Mouse (Mus musculus): ENCODE data around the gene Bax. TPM values are rescaled to one million over a fixed set of nuclear protein-coding genes. Genes with fewer than 3 reads are reported as not detected.

Bax gene
- total and polyA plus RNA-seq, 3 experiments: 21.9 to 47.2 (median 25.9) TPM

- Histone ChIP-seq H3K9ac (ENCODE audit: low read depth, low read length) (no peak overlapping the region), H3K4me3 (peak overlapping the region; percentile 59; the same call in 1 of the 2 replicates), H3K27ac (peak overlapping the region; percentile 54), H3K79me2 (replicated peaks; ENCODE audit: control insufficient read depth, insufficient read depth, low read length) (no peaks in the 10 kb centered on the region), H3K4me1 (ENCODE audit: control insufficient read depth, insufficient read depth, low read length) (peaks cover 15% of the 10 kb centered on the region), H3K27me3 (ENCODE audit: control insufficient read depth, insufficient read depth, low read length) (no peaks in the 10 kb centered on the region), H3K36me3 (ENCODE audit: control insufficient read depth, insufficient read depth, low read length) (peaks cover 12% of the 10 kb centered on the region)
- TF ChIP-seq POLR2A (IDR thresholded peaks at IDR 0.05; ENCODE audit: insufficient read depth, low read depth, low read length) (peak; percentile 46), CTCF (IDR thresholded peaks at IDR 0.05) (no peak), EP300 (IDR thresholded peaks at IDR 0.05; ENCODE audit: insufficient read depth, low read depth, low read length) (peak; percentile 76; the same call in 1 of the 2 replicates)
- intact Hi-C loops (cut with DNase I): no loop called here
- WGBS: 37% methylated on average over 10 of the region's 10 CpGs
- DNase-seq: peak; percentile 43 to 58
Observed at GRCm38 (mm10) chr7:45457204-45458060, 9.3 kb downstream of the Bax start.

- H3K27me3 ChIP-seq (ENCODE audit: control insufficient read depth, insufficient read depth, low read length): no peaks in the 10 kb centered on the region
- no peak overlapping the region for H3K9ac ChIP-seq (ENCODE audit: low read depth, low read length)
- intact Hi-C loops (cut with DNase I): no loop called here
- peaks cover 15% of the 10 kb centered on the region for H3K4me1 ChIP-seq (ENCODE audit: control insufficient read depth, insufficient read depth, low read length)
- H3K27ac ChIP-seq: peak overlapping the region; percentile 52; the same call in 1 of the 2 replicates
- no peaks in the 10 kb centered on the region for H3K79me2 ChIP-seq (replicated peaks; ENCODE audit: control insufficient read depth, insufficient read depth, low read length)
- whole genome bisulfite sequencing: 37% methylated on average over 9 of the region's 9 CpGs
- TF ChIP-seq POLR2A (IDR thresholded peaks at IDR 0.05; ENCODE audit: insufficient read depth, low read depth, low read length) (no peak), CTCF (IDR thresholded peaks at IDR 0.05) (no peak), EP300 (IDR thresholded peaks at IDR 0.05; ENCODE audit: insufficient read depth, low read depth, low read length) (no peak)
- DNase-seq: no peak
- H3K36me3 ChIP-seq (ENCODE audit: control insufficient read depth, insufficient read depth, low read length): peaks cover 12% of the 10 kb centered on the region
- H3K4me3 ChIP-seq: no peak overlapping the region
Observed at GRCm38 (mm10) chr7:45456721-45457203, 9.9 kb downstream of the Bax start.

DNA sequence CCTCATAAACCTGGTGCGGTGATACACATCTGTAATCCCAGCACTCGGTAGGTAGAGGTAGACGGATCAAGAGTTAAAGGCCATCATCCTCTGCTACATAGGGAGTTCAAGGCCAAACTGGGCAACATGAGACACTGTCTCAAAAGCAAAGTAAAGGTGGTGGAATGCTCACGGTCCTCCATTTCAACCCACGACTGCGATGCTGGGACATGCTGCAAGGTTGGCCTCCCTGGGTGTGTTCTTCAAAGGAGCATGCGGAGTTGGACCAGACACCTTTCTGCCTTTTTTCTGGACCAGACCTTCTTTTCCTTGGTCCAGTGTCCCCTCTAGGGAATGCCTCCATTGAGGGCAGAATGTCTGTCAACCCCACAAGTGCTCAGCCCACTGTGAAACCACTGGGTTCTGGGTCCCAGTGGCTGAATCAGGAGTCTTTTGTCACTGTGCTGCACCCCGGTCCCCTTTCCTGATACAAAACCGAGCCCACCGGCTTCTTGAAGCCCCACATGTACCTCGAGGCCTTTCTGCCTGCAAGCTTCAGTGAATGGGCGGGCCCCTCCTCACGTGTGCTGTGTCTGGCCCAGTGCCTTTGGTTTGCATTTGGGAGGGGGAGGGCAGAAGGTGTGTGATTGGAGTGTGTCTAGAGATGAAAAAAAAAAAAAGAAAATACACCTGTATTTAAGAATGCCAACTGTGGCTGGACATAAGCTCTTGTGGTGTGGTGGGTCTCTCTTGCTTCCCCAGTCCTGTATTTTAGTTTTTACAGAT, 10.6 kb downstream of the Bax start:
- intact Hi-C loops (cut with DNase I): no loop called here
- TF ChIP-seq POLR2A (IDR thresholded peaks at IDR 0.05; ENCODE audit: insufficient read depth, low read depth, low read length) (no peak), EP300 (IDR thresholded peaks at IDR 0.05; ENCODE audit: insufficient read depth, low read depth, low read length) (no peak), CTCF (IDR thresholded peaks at IDR 0.05) (no peak)
- H3K27me3 ChIP-seq (ENCODE audit: control insufficient read depth, insufficient read depth, low read length): no peaks in the 10 kb centered on the region
- WGBS: 81% methylated on average over 13 of the region's 13 CpGs
- H3K4me3 ChIP-seq: no peak overlapping the region
- DNase-seq: no peak
- no peak overlapping the region for H3K9ac ChIP-seq (ENCODE audit: low read depth, low read length)
- peaks cover 12% of the 10 kb centered on the region for H3K36me3 ChIP-seq (ENCODE audit: control insufficient read depth, insufficient read depth, low read length)
- H3K79me2 ChIP-seq (replicated peaks; ENCODE audit: control insufficient read depth, insufficient read depth, low read length): no peaks in the 10 kb centered on the region
- peaks cover 14% of the 10 kb centered on the region for H3K4me1 ChIP-seq (ENCODE audit: control insufficient read depth, insufficient read depth, low read length)
- no peak overlapping the region for H3K27ac ChIP-seq

DNA sequence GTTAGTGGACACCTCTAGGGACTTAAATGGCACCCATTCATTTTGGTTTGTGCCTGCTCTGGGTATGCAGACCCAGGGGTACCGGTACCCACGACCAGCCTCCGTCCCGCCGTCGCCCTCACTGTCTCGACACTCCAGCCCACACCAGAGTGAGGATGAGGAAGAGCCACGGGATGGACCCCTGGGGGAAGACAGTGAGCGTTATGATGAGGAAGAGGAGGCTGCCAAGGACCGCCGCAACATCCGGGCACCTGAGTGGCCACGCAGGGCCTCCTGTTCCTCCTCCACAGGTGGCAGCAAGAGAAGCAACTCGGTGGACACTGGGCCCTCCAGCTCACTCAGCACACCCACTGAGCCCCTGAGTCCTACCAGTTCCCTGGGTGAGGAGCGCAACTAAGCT, 11.7 kb downstream of the Bax start:
- H3K27me3 ChIP-seq (ENCODE audit: control insufficient read depth, insufficient read depth, low read length): no peaks in the 10 kb centered on the region
- H3K4me3 ChIP-seq: no peak overlapping the region
- no peak for DNase-seq
- intact Hi-C loops (cut with DNase I): no loop called here
- WGBS: 84% methylated on average over 15 of the region's 15 CpGs
- no peak overlapping the region for H3K9ac ChIP-seq (ENCODE audit: low read depth, low read length)
- peaks cover 6% of the 10 kb centered on the region; the same call in 1 of the 2 replicates for H3K4me1 ChIP-seq (ENCODE audit: control insufficient read depth, insufficient read depth, low read length)
- TF ChIP-seq POLR2A (IDR thresholded peaks at IDR 0.05; ENCODE audit: insufficient read depth, low read depth, low read length): no peak
- TF ChIP-seq CTCF (IDR thresholded peaks at IDR 0.05): no peak
- TF ChIP-seq EP300 (IDR thresholded peaks at IDR 0.05; ENCODE audit: insufficient read depth, low read depth, low read length): no peak
- no peaks in the 10 kb centered on the region for H3K79me2 ChIP-seq (replicated peaks; ENCODE audit: control insufficient read depth, insufficient read depth, low read length)
- H3K36me3 ChIP-seq (ENCODE audit: control insufficient read depth, insufficient read depth, low read length): peaks cover 12% of the 10 kb centered on the region
- no peak overlapping the region for H3K27ac ChIP-seq

GRCm38 (mm10) chr7:45451344-45451982, 15.2 kb downstream of the Bax start:
- 55% methylated on average over 23 of the region's 23 CpGs for WGBS
- TF ChIP-seq POLR2A (IDR thresholded peaks at IDR 0.05; ENCODE audit: insufficient read depth, low read depth, low read length) (no peak), CTCF (IDR thresholded peaks at IDR 0.05) (peak; percentile 97), EP300 (IDR thresholded peaks at IDR 0.05; ENCODE audit: insufficient read depth, low read depth, low read length) (peak; percentile 34; the same call in 1 of the 2 replicates)
- no peak overlapping the region for H3K4me3 ChIP-seq
- H3K27me3 ChIP-seq (ENCODE audit: control insufficient read depth, insufficient read depth, low read length): no peaks in the 10 kb centered on the region
- no peak overlapping the region for H3K27ac ChIP-seq
- intact Hi-C loops (cut with DNase I): loop anchor here (2.0 kb wide), 1 partner anchor 109 kb away; no protein-coding TSS in a partner anchor
- no peaks in the 10 kb centered on the region for H3K79me2 ChIP-seq (replicated peaks; ENCODE audit: control insufficient read depth, insufficient read depth, low read length)
- H3K36me3 ChIP-seq (ENCODE audit: control insufficient read depth, insufficient read depth, low read length): no peaks in the 10 kb centered on the region
- no peak overlapping the region for H3K9ac ChIP-seq (ENCODE audit: low read depth, low read length)
- DNase-seq: peak; percentile 80 to 85
- no peaks in the 10 kb centered on the region for H3K4me1 ChIP-seq (ENCODE audit: control insufficient read depth, insufficient read depth, low read length)

Data from heart, adult 2 months (tissue).